Mouse (Mus musculus) heart, adult 8-10 months (tissue): ENCODE data around the gene Caprin2. TPM values are rescaled to one million over a fixed set of nuclear protein-coding genes. Genes with fewer than 3 reads are reported as not detected.
"Not testable (repeated sequence)": the region's sequence is repeated elsewhere in the genome, so short reads cannot be mapped to it uniquely, and the experiment has no call there.

Experiments used
- DNase-seq: peaks from one replicate; pipeline ENCODE4 v3.0.0; 2022; ENCODE audit warnings: low spot score
- total RNA-seq, 4 experiments: library from RNA; stranded (reverse); gene quantifications; 2 replicates each; pipeline ENCODE4 v1.2.4; 2022

Caprin2 gene
- total RNA-seq, result 1 to 10 TPM; 3.7 to 5.9 (median 4.2) TPM

DNA sequence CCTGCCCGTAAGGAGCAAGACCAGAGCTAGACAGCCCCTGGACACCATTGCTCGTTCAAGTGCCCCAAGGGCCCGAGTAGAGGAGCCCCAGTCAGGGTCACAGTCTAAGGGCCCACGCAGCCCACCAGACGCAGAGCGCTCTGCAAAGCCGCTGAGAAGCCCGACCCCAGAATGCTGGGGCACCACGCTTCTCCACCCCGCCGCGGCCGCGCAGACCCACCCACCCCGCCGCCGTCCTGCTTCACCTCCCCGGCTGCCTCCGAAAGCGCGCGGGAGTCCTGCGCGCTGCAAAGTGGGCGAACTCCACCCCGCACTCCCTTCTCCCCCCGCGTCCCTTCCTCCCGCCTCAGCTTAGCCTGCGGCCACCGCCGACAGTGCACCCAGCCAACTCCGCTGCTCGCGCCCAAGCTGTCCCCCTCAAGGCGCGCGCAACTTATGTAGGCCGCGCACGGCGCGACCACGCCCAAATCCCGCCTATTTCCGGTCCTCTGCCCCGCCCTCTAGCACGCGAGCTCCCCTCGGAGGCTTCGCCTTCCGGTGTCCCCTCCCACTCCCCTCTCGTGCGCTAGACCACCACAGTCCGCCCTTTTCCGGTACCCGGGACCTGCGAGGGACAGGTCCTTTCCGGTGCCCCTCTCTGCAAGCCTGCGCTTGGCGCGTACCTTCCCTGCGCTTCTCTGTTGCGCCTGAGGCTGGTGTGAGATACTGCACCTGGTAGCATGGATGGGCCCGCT, at the start of gene Caprin2:
Gene Caprin2 (minus strand): TSS at position 465 of the 734 bp plus-strand sequence.
- DNase-seq, result peak; percentile 89

DNA sequence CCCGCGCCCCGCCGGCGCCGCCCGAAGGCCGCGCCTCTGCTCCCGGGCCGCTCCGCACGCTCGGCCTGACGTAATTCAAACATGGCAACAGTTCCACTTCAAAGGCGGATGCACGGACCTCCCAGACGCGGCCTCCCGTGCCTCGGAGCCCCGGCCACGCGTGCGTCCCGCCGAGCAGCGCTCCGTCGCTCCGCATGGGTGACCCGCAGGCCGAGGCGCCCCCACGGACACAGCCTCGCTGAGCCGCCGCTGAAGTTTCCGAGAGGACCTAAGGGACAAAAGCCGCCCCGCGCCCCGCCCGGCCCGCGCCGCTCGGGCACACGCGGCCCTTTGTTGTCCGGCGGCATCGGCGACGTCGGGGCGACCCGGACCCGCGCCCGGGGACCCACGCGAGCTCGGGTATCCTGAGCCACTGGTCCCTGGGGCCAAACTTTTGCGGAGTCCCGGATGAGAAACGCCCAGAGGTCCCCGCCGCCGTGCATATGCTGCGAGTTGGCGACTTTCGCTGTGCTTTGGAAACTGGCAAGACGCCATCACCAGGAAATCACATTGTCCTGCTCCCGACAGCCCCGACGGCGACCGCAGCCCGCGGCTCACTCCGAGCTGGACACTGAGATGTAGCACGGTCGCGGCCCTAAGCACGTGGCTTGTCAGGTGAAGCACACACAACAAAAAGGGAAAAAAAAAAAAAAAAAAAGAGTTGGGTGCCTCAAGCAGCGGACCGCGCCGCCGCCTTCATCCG, 48.9 kb upstream of the Caprin2 start:
- peak; percentile 46 for DNase-seq

DNA sequence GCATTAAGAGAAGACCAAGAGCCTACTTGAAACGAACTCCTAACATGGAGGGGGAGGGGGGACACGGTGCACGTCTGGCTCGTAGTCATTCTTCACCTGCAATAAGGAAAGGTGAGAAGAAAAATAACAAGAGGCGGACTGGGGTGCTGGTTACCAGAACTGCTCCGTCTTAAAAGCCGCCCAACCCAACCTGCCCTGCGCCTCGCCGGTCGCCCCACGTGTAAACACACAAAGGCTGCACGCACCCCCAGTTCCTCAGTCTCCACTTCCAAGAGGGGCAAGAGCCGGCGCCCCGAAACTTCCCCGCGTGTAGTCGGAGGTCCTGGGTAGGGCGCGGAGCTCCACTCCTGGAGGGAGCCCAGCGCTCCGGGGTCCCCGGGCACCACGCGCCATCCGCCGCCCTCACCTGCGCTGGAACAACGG, 48.3 kb upstream of the Caprin2 start:
- no peak for DNase-seq

DNA sequence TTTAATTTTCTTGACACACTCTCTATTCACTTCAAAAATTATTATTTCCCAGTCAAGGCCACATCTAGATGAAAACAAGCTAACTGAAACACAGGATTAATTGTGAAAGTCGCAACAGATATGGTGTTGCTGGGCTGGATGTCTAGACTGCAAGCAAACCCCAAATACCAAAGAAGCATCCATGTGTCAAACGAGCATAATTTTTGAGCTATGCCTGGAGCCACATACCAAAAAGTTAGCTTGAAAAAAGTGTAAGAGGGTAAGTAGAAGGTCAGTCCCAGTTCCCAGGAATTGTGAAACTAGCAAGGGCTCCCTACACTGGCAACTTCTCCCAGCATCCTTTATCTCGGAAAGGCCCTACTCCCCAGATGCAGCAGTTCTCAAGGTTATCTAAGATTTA, 47.7 kb upstream of the Caprin2 start:
- DNase-seq, result no peak

DNA sequence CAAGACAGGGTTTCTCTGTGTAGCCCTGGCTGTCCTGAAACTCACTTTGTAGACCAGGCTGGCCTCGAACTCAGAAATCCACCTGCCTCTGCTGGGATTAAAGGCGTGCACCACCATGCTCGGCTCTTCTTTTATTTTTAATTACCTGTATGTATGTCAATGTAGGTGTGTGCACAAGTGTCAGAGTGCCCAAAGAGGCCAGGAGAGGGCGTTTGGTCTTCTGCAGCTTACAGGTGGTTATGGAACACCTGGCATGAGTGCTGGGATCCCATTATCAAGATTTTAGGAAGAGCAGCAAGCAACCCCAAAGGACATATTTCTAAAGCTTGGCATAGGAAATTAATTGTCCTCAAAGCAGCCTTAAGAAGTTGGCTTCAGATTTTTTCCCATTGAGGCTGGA, 46.4 kb upstream of the Caprin2 start:
- DNase-seq, result no peak

DNA sequence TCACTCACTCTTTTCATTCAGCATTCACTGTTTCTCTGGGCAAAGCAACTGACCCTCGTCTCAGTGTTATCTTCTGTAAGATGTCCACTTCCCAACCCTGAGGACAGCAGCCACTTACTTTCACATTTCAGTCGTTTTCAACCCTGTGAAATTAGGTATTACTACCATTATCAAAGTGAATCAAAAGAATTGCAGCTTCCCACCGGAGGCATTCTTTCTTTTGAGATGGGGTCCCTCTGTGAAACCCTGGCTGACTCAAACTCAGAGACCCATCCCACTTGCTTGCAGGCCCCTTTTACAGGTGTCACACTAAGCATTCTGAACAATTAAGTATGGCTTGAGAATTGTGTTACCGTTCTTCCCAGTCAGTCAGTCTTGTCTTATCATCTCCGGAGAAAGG, 45.8 kb upstream of the Caprin2 start:
- no peak for DNase-seq

DNA sequence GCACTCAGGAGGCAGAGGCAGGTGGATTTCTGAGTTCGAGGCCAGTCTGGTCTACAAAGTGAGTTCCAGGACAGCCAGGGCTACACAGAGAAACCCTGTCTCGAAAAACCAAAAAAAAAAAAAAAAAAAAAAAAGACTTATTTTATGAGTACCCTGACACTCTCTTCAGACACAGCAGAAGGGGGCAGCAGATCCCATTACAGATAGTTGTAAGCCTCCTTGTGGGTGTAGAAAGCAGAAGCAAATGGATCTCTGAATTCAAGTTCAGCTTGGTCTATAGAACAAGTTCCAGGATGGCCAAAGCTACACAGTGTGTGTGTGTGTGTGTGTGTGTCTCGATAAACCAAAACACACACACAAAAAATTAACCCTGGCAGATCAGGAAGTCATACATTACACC, 44.3 kb upstream of the Caprin2 start:
- not testable (repeated sequence) for DNase-seq

DNA sequence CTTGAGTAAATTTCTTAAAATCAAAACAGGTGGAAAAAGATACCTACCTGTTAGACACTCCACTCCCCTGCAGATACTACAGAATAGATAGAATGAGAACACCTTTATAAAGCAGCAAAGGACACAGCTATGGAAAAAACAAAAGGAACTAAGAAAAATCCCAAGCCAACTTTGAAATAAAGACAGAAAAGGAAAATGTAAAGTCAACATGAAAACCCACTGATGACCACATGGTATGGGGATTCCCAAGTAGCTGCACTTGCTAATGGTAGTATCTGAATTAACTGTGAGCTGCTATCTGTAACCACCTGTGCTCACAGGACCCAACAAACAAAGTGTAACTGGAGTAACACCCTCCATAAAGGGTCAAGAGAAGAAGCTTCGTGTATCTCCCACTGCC, 41.7 kb upstream of the Caprin2 start:
- no peak for DNase-seq

DNA sequence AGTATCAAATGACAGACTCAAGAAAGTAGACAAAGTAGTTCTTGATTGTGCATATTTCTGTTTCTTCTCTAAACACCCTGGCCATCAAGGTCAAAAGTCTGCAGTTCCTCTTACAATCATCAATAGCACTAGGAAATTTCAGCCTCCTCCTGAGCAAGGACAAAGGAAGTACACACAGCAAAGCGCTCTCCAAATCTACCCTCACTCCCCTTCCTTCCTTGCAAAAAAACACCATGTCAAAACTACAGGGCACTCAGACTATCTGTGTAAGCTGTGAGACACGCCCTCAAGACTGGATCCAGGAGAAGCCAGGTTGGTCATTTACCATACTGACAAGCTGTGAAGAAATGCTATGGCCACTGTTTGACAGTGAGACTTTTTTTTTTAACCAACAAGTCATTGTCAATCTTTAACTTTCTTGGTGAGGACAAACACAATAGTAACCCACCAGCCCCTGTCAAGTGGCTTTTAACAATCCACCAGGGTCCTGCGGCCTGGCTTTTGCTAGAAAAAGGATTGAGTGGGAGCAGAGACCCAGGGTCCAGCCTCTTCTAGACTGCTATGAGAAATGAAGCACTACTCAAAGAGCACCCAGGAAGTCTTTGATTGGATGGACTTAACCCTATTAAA, 39.0 kb upstream of the Caprin2 start:
- DNase-seq, result no peak

DNA sequence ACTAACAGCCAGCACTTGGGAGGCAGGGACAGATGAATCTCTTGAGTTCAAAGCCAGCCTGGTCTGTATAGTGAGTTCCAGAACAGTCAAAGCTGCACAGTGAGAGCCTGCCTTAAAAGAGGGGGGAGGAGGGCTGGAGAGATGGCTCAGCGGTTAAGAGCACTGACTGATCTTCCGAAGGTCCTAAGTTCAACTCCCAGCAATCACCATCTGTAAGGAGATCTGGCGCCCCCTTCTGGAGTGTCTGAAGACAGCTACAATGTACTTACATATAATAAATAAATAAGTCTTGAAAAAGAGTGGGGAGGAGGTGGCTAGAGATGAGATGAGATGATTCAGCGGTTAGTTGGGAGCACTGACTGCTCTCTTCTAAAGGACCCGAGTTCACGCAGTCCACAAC, 35.2 kb upstream of the Caprin2 start:
- DNase-seq, result no peak

DNA sequence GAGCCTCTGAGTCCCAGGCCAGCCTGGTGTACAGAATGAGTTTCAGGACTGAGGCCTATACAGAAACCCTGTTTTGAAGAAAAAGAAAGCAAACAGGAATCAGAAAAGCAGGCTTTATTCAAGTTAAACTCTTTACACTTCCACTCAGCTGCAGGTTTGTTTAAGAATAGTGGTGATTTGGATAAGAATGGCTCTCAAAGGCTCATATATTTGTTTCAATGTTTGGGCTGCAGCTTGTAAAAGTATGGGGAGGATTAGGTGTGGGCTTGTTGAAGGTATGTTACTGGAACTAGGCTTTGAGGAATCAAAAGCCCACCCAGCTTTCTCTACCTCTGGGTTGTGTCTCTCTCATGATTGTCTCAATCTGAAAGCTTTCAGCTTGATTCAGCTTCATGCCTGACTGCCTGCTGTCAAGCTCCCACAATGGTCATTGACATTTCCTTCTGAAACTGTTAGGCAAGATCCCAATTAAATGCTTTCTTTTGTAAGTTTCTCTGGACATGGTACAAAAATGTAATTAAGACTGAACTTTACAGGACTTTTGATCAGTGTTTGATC, 22.9 kb upstream of the Caprin2 start:
- DNase-seq, result no peak

DNA sequence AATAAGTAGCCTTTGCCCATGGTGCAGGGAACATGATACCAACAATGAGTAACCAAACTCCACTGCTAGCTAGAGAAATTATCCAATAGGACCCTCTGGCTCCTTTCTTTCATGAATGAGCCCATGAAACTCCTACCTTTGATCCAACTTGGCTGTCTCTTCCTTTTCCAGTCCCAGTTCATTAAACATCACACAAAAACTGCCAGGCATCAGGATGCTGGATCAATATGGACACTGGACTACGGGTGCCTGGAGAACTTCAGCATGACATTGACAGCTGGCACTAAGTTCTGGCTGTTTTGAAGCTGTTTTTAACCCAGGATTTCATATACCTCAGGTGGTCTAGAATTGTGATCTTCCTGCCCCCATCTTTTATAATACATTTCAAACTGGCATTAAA, 21.6 kb upstream of the Caprin2 start:
- DNase-seq, result no peak

DNA sequence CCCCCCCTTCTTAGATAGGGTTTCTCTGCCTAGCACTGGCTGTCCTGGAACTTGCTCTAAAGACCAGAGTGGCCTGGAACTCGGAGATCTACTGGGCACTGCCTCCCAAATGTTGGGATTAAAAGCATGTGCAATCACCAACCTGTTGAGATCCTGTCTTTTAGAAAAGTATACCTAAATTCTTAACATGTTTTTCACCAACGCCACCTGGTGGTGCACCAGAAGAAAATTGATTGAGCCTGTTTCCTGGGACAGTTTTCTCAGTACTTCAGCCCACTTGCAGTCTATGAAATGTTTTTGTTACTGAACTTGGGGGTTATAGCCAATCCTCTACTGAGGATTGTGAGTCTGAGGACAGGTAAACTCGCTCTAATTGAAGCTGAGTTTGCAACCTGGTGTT, 20.8 kb upstream of the Caprin2 start:
- no peak for DNase-seq

DNA sequence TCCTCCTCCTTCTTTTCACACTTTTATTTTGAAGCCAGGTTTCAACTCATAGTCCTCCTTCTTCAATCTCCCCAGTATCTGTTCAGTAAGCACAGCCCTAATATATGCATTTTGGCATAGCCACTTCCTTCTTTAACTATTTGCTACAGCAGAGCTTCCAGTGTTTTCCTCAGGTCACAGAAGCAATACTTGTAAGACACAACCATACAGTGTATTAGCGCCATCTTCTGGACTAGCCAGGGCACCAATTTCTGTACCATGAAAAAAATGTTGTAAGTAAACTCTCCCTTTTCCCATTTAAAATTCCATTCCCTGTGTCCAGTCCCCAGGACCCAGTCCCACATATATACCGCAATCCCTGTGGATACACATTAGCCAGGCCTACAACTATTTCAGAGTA, 17.9 kb upstream of the Caprin2 start:
- peak; percentile 55 for DNase-seq

DNA sequence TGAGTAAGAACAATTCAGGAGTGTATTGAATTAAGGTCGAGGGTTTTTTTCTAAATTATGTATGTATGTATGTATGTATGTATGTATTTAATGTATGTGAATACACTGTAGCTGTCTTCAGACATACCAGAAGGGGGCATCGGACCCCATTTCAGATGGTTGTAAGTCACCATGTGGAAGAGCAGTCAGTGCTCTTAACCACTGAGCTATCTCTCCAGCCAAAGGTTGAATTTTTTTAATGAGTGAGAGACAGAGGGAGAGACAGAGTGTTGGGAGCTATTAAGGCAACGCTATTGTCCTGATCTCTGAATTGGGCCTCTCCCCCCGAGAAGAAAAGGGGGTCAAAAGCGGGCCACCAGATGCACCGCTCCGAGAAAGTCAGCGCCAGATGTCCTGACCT, 15.9 kb upstream of the Caprin2 start:
- DNase-seq, result not testable (repeated sequence)

DNA sequence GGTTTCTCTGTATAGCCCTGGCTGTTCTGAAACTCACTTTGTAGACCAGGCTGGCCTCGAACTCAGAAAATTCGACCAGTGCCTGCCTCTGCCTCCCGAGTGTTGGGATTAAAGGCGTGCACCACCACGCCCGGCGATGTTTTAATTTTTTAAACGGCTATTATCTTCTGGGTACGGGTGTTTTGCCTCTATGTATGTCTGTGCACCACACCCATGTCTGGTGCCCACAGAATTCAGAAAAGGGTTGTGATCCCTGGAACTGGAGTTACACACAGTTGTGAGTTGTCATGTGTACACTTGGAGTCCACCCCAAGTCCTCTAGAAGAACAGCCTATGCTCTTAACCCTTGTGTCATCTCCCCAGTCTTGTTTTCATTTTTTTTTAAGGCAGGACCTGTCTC, 10.9 kb upstream of the Caprin2 start:
- DNase-seq, result no peak

DNA sequence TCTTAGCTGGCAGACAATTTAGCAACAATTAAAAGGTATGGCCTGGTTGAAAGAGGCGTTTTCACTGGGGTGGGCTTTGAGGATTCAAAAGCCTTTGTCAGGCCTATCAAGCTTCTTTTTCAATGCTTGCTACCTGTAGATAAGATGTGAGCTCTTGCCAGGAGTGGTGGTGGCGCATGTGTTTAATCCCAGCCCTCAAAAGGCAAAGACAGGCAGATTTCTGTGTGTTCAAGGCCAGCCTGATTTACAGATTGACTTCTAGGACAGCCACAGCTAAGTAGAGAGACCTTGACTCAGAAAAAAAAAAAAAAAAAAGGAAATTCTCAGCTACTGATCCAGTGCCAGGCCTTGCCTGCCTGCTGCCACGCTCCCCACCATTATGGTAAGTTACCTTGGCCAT, 6.7 kb upstream of the Caprin2 start:
- DNase-seq, result no peak

DNA sequence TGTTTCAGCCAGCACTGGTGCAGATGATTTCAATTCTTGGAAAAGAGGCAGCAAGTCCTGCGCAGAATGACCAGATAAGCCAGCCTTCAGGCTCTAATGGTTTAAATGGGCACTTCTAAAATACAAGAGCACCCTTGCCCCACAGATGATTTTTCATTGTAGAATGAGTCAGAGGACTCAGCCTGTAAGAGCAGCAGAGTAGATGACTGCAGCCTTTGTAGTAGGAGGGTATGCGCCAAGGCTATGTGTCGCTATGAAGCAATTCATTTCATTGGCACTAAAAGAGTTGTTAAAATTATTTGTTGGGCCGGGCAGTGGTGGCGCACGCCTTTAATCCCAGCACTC, 442 bp upstream of the Caprin2 start:
- no peak for DNase-seq

DNA sequence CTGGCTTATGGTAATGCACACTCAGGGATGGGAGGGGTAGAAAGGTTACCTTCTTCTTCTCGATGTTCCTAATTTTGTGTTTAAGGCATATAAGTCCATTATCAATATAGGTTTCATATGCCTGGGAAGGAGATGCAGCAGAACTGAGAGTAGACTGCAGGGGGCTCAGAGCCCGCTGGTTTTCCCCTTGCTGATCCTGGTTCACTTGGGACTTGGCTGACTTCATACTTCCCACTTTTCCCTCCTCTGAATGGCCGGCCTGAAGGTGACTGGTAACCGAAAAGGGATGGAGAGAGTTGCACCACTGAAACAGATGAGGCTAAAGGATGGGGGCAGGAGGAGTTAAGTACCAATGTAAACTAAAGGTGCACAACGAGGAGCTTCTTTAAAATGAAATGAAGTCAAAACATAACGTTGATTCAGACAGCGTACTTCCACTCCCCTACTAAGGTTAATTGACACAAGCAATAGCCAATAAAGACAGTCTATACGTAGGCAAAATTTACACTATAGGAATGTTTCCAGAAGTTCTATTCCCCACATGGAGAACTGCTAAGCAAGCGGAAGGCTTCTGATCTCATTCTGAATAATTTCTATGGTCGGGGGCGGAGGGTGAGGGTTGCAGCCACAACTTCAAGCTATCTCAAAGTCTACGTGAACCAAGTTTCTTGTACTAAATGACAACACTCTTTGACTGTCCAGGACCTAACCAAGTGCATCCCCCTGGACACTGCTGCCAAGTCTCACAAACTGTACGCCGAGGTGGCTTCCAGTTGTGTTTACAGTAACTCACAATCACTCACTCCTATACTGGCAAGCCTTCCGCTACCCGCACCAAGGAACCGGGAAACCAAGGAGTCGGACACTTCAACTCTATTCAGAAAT, 907 bp downstream of the Caprin2 start:
- no peak for DNase-seq

DNA sequence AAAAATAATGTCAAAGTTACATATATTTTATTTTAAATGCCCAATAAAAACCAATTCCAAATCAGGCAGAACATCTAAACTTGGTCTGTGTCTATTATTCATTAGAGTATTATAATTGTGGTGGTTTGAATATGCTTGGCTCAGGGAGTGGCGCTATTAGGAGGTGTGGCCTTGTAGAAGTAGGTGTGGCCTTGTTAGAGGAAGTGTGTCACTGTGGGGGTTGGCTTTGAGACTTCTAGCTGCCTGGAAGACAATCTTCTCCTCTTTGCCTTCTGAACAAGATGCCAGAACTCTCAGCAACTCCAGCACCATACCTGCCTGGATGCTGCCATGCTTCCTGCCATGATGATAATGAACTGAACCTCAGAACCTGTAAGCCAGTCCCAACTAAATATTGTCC, 22.1 kb downstream of the Caprin2 start:
- DNase-seq, result no peak

DNA sequence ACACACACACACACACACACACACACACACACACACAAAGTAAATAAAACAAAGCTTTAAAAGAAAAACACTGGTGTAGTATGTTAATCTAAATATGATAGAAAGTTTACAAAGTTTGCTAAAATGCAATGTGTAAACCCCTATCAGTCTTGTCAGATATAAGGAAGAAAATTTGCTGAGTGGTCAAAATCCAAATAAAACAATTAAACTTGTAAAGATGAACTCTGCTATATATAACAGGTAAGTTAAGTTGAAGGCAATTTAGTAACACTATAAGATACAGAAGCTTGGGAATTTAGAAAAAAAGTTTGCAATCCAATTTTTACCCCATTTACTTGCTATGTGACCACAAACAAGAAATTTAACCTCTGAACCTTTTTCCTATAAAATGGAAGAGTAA, 50.4 kb downstream of the Caprin2 start:
- no peak for DNase-seq

DNA sequence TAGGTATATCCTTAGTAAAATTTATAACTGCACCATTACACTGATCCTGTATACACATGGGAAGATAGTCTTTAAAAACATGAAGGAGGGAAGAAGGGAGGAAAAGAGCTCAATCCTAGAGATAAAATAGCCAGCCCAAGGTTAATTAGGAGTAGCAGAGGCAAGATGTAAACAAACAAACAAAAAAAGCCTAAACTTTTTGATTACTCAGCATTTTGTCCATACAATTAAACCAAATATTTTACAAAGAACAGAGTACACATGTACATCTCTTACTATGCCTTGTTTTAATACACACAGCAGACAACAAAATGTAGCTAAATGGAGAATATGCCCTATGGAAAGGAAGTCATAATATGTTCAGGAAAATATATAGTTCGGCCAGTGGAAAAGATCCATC, 54.3 kb downstream of the Caprin2 start:
- no peak for DNase-seq
